Mouse (Mus musculus) intestine, postnatal 0 days (tissue): ENCODE measurements around the gene Zmynd8. TPM values are rescaled to one million over a fixed set of nuclear protein-coding genes. Genes with fewer than 3 reads are reported as not detected.

Source experiments
- ATAC-seq: fragments of 200-750 bp; cut with Nextera tagmentation; 2 replicates; pipeline ENCODE4 v1.8.0; 2017; ENCODE audit warnings: mild to moderate bottlenecking, moderate TSS enrichment, moderate library complexity
- H3K27ac ChIP-seq: fragments of 300-500 bp; sonication (generic); 2 replicates; pipeline ENCODE4 v1.5.1; 2014; ENCODE audit warnings: mild to moderate bottlenecking, low read depth, low read length, moderate library complexity
- H3K27me3 ChIP-seq: fragments of 300-500 bp; sonication (generic); replicated peaks from 2 replicates; pipeline ENCODE4 v1.6.1; 2014; ENCODE audit warnings: low read length, mixed read lengths; ENCODE audit not compliant: control insufficient read depth, insufficient read depth
- H3K36me3 ChIP-seq: fragments of 300-500 bp; sonication (generic); 2 replicates; pipeline ENCODE4 v1.6.1; 2014; ENCODE audit warnings: mild to moderate bottlenecking, moderate library complexity; ENCODE audit not compliant: control insufficient read depth, insufficient read depth
- H3K4me1 ChIP-seq: fragments of 300-500 bp; sonication (generic); replicated peaks from 2 replicates; pipeline ENCODE4 v1.6.1; 2014; ENCODE audit warnings: antibody characterized with exemption, low read length, mixed read lengths; ENCODE audit not compliant: control insufficient read depth, insufficient read depth
- H3K4me2 ChIP-seq: fragments of 300-500 bp; sonication (generic); replicated peaks from 2 replicates; pipeline ENCODE4 v1.6.1; 2014; ENCODE audit warnings: low read depth, mild to moderate bottlenecking, moderate library complexity
- H3K4me3 ChIP-seq: fragments of 300-500 bp; sonication (generic); 2 replicates; pipeline ENCODE4 v1.5.1; 2014; ENCODE audit warnings: low read depth, low read length
- H3K9ac ChIP-seq: fragments of 300-500 bp; sonication (generic); 2 replicates; pipeline ENCODE4 v1.6.1; 2014; ENCODE audit warnings: mild to moderate bottlenecking, low read depth, low read length
- H3K9me3 ChIP-seq: fragments of 300-500 bp; sonication (generic); 2 replicates; pipeline ENCODE4 v1.6.1; 2016; ENCODE audit warnings: mixed run types; ENCODE audit not compliant: control insufficient read depth
- CTCF ChIP-seq: sonication (generic); IDR thresholded peaks from 2 replicates; pipeline ENCODE4 v1.5.1; 2016; ENCODE audit warnings: low read depth, mild to moderate bottlenecking, control low read depth, antibody characterized with exemption, moderate library complexity
- WGBS: fragments of 180-500 bp; shearing (Covaris S2); extraction: QIAGEN DNeasy Blood & Tissue Kit; methylation state at CpG from one replicate; pipeline ENCODE4 v1.1.7; 2014; 5-methylcytosine and 5-hydroxymethylcytosine counted together
- polyA plus RNA-seq: library from polyadenylated mRNA; unstranded; fragments of >200 nt; fragmentation: Nextera tagmentation; extraction: Ambion mirVana; gene quantifications from 2 replicates; pipeline ENCODE4 v1.2.1, GENCODE M21; 2015

The Zmynd8 gene
- polyA plus RNA-seq, 1 experiment from 2014 or later = 43.5 TPM

GRCm38 (mm10) chr2:165828770-165829169 lies 70.0 kb downstream of the Zmynd8 start:
- H3K27ac ChIP-seq = no peak overlapping the region
- peaks cover 93% of the 10 kb centered on the region for H3K36me3 ChIP-seq
- ATAC-seq = no peak

GRCm38 (mm10) chr2:165825964-165826712 lies 72.7 kb downstream of the Zmynd8 start:
- no peak overlapping the region for H3K9ac ChIP-seq
- H3K36me3 ChIP-seq = peaks cover 93% of the 10 kb centered on the region
- no peaks in the 10 kb centered on the region for H3K27me3 ChIP-seq
- no peaks in the 10 kb centered on the region for H3K9me3 ChIP-seq
- H3K4me3 ChIP-seq = no peak overlapping the region
- H3K27ac ChIP-seq = no peak overlapping the region
- 79% methylated on average over 10 of the region's 10 CpGs for whole genome bisulfite sequencing
- H3K4me1 ChIP-seq = no peaks in the 10 kb centered on the region
- H3K4me2 ChIP-seq = no peak overlapping the region
- peak; percentile 47 for ATAC-seq
- TF ChIP-seq CTCF = peak; percentile 95

More at GRCm38 (mm10) chr2:165828770-165829169, 70.0 kb downstream of the Zmynd8 start:
- no peaks in the 10 kb centered on the region for H3K9me3 ChIP-seq
- H3K4me3 ChIP-seq = no peak overlapping the region
- H3K4me1 ChIP-seq = no peaks in the 10 kb centered on the region
- 61% methylated on average over 12 of the region's 12 CpGs for WGBS
- no peak for TF ChIP-seq CTCF
- H3K27me3 ChIP-seq = no peaks in the 10 kb centered on the region
- H3K9ac ChIP-seq = no peak overlapping the region
- no peak overlapping the region for H3K4me2 ChIP-seq

- H3K27ac ChIP-seq = no peak overlapping the region
- no peaks in the 10 kb centered on the region for H3K4me1 ChIP-seq
- H3K9ac ChIP-seq = no peak overlapping the region
- WGBS = 93% methylated on average over 17 of the region's 17 CpGs
- H3K27me3 ChIP-seq = no peaks in the 10 kb centered on the region
- peaks cover 93% of the 10 kb centered on the region for H3K36me3 ChIP-seq
- TF ChIP-seq CTCF = no peak
- no peak overlapping the region for H3K4me2 ChIP-seq
- no peak for ATAC-seq
- H3K4me3 ChIP-seq = no peak overlapping the region
- no peaks in the 10 kb centered on the region for H3K9me3 ChIP-seq
Measured at GRCm38 (mm10) chr2:165825261-165825900, 73.4 kb downstream of the Zmynd8 start.

GRCm38 (mm10) chr2:165824826-165825225 lies 74.0 kb downstream of the Zmynd8 start:
- no peak for ATAC-seq
- H3K36me3 ChIP-seq = peaks cover 93% of the 10 kb centered on the region
- no peak overlapping the region for H3K9ac ChIP-seq
- 78% methylated on average over 10 of the region's 10 CpGs for WGBS
- no peak overlapping the region for H3K4me2 ChIP-seq
- TF ChIP-seq CTCF = no peak
- no peaks in the 10 kb centered on the region for H3K9me3 ChIP-seq
- no peak overlapping the region for H3K4me3 ChIP-seq
- H3K27me3 ChIP-seq = no peaks in the 10 kb centered on the region
- no peaks in the 10 kb centered on the region for H3K4me1 ChIP-seq
- H3K27ac ChIP-seq = no peak overlapping the region

- no peaks in the 10 kb centered on the region for H3K9me3 ChIP-seq
- no peak overlapping the region for H3K27ac ChIP-seq
- H3K36me3 ChIP-seq = peaks cover 95% of the 10 kb centered on the region
- WGBS = 87% methylated on average over 15 of the region's 15 CpGs
- H3K4me1 ChIP-seq = no peaks in the 10 kb centered on the region
- no peak overlapping the region for H3K9ac ChIP-seq
- ATAC-seq = no peak
- H3K4me3 ChIP-seq = no peak overlapping the region
- no peak for TF ChIP-seq CTCF
- H3K4me2 ChIP-seq = no peak overlapping the region
- no peaks in the 10 kb centered on the region for H3K27me3 ChIP-seq
Measured at GRCm38 (mm10) chr2:165822478-165822877, 76.3 kb downstream of the Zmynd8 start.

- Histone ChIP-seq H3K27ac (no peak overlapping the region), H3K9me3 (no peaks in the 10 kb centered on the region), H3K4me2 (no peak overlapping the region), H3K9ac (no peak overlapping the region), H3K4me1 (no peaks in the 10 kb centered on the region), H3K27me3 (no peaks in the 10 kb centered on the region), H3K4me3 (no peak overlapping the region), H3K36me3 (peaks cover 96% of the 10 kb centered on the region)
- 87% methylated on average over 12 of the region's 12 CpGs for WGBS
- TF ChIP-seq CTCF = no peak
- no peak for ATAC-seq
Measured at GRCm38 (mm10) chr2:165821671-165822070, 77.1 kb downstream of the Zmynd8 start.
